Mouse (Mus musculus) frontal cortex, postnatal 36 days (tissue): ENCODE measurements around the gene Lrrc42.
A peak's percentile ranks its signal among the peaks of the same experiment; 100 is the strongest.

Source experiments
- DNase-seq, 2 experiments: peaks; one replicate each; pipeline ENCODE4 v3.0.0; 2022; ENCODE audit warnings: low spot score in 2 of 2

Lrrc42 gene

GRCm38 (mm10) chr4:107253125-107254091 is at the start of gene Lrrc42, which contains the start of gene Hspb11:
TSS of gene Lrrc42 (minus strand) at chr4:107253532.
TSS of gene Hspb11 (plus strand) at chr4:107253593.
- peak; percentile 89 to 91 for DNase-seq

- DNase-seq: no peak
Observed at GRCm38 (mm10) chr4:107302832-107303231, 49.5 kb upstream of the Lrrc42 start.

DNA sequence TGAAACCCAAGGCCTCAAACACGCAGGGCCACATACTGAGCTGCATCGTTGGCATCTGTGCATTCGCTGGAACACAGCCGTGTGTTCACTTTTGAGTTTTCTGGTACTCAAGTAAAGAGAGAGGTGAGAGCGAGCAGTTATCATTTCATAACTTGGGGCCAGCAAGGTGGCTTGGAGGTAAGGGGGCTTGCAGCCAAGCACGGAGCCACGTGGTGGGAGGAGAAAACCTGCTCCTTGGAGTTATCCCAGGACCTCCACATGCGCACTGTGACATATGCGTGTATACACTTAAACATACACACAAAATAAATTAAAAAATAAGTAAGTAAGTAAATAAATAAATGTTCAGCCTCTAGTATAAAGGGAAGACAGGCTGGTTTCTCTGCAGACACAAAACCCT is 48.9 kb upstream of the Lrrc42 start:
- DNase-seq: no peak

GRCm38 (mm10) chr4:107300902-107301555 is 47.7 kb upstream of the Lrrc42 start:
- DNase-seq: no peak

DNA sequence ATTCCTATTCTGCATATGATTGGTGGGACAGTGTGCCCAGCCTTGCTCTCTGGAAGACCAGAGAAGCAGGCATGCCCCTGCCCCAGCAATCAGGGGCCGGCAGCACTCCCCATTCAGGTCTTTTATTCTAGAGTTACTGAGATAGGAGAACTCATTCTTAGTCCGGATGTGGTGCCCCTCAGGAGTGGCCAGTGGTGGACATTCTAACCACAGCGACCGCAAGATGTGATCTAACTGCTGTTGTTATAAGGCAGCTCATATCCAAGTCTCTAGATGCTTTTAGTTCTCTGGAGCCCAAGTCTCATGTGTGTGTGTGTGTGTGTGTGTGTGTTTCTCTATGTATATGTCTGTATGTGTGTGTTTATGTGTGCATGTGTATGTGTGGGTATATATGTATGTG is 47.0 kb upstream of the Lrrc42 start:
- DNase-seq: no peak

GRCm38 (mm10) chr4:107299779-107300340 is 46.5 kb upstream of the Lrrc42 start:
- no peak for DNase-seq

DNA sequence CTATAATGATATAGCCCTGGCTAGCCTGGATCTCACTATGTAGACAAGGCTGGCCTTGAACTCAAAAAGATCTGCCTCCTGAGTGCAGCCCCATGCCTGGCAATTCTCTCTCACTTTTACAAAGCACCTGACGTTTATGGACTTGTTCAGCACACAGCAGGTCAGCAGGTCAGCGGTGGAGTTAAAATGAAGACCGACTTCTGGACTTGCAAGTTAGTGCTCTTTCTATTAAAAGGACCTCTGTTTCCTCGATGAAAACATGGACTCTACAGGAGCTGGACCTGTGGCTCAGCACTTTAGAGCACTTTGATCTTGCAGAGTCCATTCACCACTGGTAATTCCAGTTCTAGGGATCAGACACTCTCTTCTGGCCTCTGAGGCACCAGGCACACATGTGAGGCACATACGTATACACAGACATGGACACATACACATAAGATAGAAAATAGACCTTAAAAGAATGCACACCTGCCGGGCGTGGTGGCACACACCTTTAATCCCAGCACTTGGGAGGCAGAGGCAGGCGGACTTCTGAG is 44.8 kb upstream of the Lrrc42 start:
- DNase-seq: no peak

- no peak for DNase-seq
Observed at GRCm38 (mm10) chr4:107292273-107292662, 38.9 kb upstream of the Lrrc42 start.

DNA sequence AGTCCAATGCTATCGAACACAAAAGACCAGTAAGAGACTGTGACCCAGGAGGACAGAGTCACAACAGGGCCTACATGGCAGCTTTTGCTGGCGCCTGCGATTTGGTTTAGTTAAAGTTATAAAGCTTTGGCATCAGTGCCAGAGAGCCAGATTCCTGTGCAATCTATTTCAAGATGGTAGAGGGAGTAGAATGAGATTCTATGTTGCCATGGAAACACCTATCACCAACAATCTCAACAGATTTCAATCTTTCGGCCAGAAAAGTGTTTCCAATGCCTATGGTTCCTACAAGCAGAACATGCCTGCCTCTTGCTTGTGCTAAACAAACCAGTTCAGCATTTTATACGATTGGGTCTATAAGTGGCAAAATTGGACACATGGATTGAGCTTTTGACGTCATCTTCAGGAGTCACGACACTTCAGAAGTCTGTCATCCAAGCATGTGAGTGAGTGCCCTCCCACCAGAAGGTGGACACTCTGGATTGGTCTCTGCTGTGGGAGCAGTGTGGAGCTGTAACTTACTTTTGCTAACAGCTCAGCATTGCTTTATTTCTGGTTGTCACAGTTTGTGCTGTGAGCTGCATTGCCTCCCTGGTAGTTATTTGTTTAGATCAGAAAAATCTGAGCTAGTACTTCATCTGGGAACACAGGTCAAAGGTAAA is 38.4 kb upstream of the Lrrc42 start:
- DNase-seq: peak in 1 of 2 experiments; percentile 52

DNA sequence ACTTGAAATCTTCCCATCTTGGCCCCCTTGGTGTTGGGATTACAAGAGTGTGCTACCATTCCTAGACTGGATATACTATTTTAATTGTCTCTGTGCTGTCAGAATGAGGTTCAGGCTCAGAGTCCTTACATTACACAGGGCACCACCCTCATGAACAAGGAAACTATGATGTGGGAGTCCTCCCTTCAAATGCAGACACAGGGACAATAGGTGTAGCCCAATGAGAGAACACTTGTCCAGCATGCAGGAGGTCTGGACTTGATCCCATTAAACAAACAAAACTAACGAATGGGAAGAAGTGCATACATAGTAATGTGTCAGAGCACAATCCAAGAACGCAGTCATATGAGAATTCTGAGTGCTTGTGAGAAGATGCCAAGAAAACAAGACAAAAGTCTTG is 34.2 kb upstream of the Lrrc42 start:
- no peak for DNase-seq

GRCm38 (mm10) chr4:107286386-107286785 is 33.1 kb upstream of the Lrrc42 start:
- DNase-seq: no peak

DNA sequence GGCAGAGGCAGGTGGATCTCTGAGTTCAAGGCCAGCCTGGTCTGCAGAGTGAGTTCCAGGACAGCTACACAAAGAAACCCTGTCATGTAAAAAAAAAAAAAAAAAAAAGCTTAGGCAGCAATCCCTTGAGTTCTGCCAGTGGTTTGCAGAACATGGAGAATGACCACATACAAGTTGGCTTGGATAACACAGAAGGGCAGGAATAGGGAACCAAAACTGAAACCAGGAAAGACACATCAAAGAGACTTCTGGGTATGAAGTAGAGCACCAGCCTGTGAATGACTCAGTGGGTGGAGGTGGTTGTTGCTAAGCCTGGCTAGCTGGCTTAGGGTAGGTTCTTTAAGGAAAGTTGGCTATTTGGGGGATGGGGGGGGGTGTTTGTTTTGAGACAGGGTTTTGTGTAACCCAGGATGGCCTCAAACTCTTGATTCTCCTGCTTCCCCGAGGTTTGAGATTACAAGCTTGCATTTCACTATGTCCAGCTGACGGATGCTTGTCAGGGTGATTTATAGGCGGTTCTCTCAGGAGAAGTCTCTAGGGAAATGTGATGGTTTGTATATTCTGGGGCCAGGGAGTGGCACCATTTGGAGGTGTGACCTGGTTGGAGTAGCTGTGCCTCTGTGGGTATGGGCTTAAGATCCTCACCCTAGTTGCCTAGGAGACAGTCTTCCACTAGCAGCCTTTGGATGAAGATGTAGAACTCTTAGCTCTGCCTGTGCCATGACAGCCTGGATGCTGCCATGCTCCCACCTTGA is 32.3 kb upstream of the Lrrc42 start:
- no peak for DNase-seq

GRCm38 (mm10) chr4:107280843-107281475 is 27.6 kb upstream of the Lrrc42 start:
- DNase-seq: no peak

DNA sequence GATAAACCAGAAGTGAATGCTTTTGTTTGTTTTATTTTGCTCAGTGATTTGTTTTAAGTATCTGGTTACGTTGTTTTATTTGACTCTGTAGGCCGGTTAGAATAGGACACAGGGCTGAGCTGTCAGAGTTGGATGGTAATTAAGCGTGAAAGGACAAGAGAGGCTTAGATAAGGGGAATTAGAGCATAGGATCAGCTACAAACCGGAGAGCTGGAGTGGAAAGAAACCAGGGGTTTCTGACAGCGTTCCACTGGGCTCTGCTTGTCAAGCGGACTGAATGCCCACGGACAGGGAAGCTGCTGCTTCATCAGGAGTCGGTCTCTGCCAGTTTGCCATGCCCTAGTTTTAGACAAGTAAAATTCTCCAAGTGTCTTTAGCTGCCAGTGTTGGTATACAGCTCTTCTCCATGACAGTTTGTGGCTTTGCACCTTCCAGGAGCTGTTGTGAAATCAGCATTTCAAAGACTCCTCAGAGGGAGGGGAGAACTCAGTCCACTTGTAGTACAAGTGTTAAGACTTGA is 24.9 kb upstream of the Lrrc42 start:
- no peak for DNase-seq

DNA sequence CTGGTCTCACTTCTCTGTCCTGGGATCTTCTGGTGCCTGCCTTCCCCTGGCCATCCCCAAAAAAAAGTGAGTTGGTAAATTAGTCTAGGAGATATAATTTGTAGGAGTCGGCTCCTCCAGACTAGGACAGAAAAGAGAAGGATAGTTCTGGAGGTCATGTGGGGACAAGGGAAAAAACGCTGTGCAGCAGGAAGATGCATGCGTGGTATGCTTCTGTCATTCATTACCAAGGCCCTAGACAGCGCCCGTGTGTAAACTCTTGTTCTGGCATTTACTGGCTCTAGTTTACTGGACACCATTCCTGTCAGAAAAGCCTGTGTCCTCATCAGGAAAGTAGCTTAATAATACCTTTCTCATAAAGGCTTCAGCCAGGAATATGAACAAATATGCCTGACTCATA is 21.2 kb upstream of the Lrrc42 start:
- DNase-seq: no peak

DNA sequence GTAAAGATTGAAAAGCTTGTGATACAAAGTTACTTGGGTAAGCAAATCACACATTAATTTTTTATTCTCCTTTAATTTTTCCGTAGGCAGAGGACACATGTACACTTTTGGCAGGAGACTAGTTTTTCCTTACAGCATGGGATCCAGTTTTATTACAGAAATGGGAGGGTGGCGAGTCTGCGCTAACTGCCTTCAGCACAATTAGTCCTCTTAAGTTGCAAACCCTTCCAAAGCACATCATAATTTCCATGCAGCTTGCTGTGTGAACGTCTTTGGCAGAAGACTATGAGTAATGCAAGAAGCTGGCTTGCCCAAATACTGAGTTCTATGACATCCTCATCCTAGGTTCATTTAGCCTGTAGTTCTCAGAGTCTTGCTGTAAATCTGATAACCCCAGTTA is 20.4 kb upstream of the Lrrc42 start:
- DNase-seq: no peak

DNA sequence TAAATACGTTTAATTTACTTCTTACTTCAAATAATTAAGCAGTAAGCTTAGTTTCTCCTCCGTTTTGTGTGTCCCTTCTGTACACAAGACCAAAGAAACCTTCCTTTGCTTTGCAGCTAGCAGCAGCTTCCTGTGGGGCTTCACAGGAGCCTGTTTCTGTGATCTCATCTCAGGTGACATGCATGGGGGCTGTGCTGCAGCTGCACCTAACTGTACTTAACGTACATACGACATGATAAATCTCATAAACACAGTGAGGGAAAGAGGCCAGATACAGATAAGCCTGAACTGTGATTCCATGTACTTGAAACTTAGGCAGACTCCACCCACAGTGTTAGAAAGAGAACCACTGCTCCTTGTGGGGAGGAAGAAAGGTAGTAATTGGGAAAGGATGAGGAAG is 6.7 kb upstream of the Lrrc42 start:
- no peak for DNase-seq

- no peak for DNase-seq
Observed at GRCm38 (mm10) chr4:107254414-107254813, 1.1 kb upstream of the Lrrc42 start.

- no peak for DNase-seq
Observed at GRCm38 (mm10) chr4:107252522-107252921, 810 bp downstream of the Lrrc42 start.

GRCm38 (mm10) chr4:107250494-107250893 is 2.8 kb downstream of the Lrrc42 start:
- DNase-seq: peak; percentile 16 to 51
